Mouse (Mus musculus) ES-Bruce4 (cell line): ENCODE measurements around the gene H2-Q6.
"Not testable (repeated sequence)": the region's sequence is repeated elsewhere in the genome, so short reads cannot be mapped to it uniquely, and the experiment has no call there.

Source experiments
- CTCF ChIP-seq: IDR thresholded peaks from one replicate; pipeline ENCODE4 v1.8.1; 2011; ENCODE audit warnings: low read depth, low read length
- EP300 ChIP-seq: IDR thresholded peaks from 2 replicates; pipeline ENCODE4 v1.6.1; 2011; ENCODE audit warnings: low read depth, low read length; ENCODE audit not compliant: insufficient read depth
- POLR2A ChIP-seq: IDR thresholded peaks from one replicate; pipeline ENCODE4 v1.8.1; 2011; ENCODE audit warnings: low read length; ENCODE audit not compliant: insufficient read depth

DNA sequence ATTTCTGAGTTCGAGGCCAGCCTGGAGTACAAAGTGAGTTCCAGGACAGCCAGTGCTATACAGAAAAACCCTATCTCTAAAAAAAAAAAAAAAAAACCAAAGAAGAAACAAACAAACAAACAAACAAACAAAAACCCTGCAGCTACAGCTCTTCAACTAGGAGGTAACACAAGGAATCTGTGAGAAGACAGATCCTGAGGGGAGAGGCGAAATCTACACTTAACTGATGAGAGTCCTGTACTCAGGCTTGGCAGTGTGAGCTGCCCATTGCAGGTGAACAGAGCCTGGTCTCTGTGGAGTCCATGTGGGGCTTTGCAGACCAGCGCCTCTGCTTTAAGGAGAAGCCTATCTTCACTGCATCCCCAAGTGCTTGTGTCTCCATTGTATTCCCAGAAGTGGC, 13.7 kb downstream of the H2-Q6 start:
- TF ChIP-seq CTCF, POLR2A, EP300: not testable (repeated sequence)
